Mouse (Mus musculus): ENCODE measurements around the gene Psmc2. TPM values are rescaled to one million over a fixed set of nuclear protein-coding genes. Genes with fewer than 3 reads are reported as not detected.

Psmc2 gene
- total and polyA plus RNA-seq, 3 experiments = 33.7 to 97.5 (median 87.3) TPM

DNA sequence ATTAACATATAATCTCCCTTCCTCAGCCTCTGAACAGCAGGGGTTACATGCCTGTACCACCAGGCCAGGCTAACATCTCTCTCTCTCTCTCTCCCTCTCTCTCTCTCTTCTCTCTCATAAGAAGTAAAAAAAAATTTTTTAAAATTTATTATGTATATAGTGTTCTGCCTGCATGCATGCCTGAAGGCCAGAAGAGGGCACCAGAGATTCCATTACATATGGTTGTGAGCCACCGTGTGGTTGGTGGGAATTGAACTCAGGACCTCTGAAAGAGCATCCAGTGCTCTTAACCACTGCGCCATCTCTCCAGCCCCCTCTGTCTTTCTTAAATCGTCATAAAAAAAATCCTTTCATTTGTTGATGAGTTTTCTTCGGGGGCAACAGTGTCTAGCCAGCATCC is 59.6 kb downstream of the Psmc2 start:
- intact Hi-C loops (cut with DNase I) = no loop called here

DNA sequence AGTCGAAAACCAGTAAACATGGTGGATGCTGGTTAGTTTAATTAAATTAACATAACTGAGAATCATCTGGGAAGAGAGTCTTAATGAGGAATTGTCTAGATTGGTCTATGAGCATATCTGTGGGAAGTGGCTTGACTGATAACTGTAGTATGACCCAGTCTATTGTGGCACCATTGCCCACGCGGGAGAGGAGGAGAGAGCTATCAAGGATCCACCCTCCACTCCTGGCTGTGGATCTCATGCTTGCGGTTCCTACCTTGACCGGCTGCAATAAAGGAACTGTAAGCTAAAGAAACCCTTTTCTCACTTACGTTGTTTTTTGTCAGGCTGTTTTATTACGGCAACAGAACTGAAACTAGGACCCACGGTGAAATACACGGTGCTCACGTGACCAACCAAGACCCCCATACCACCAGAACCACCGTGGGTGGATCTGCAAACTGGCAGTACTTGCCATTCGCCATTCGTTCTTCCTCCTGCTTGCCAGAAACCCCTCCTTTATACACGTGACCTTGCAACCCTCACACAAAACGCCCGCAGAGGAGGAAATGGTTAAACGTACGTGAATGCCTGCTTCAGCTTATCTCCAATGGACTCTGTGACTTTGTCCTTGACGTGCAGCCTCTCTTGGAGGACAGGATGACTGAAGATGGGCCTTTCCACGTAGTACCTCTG is 61.7 kb downstream of the Psmc2 start:
- no peaks in the 10 kb centered on the region for H3K79me2 ChIP-seq (replicated peaks; ENCODE audit: control insufficient read depth, insufficient read depth, low read length)
- TF ChIP-seq POLR2A (IDR thresholded peaks at IDR 0.05; ENCODE audit: insufficient read depth, low read depth, low read length) = no peak
- no peaks in the 10 kb centered on the region for H3K4me1 ChIP-seq (ENCODE audit: control insufficient read depth, insufficient read depth, low read length)
- H3K36me3 ChIP-seq (ENCODE audit: control insufficient read depth, insufficient read depth, low read length) = no peaks in the 10 kb centered on the region
- DNase-seq = no peak
- no peak overlapping the region for H3K9ac ChIP-seq (ENCODE audit: low read depth, low read length)
- no peaks in the 10 kb centered on the region for H3K27me3 ChIP-seq (ENCODE audit: control insufficient read depth, insufficient read depth, low read length)
- H3K4me3 ChIP-seq = no peak overlapping the region
- 68% methylated on average over 20 of the region's 20 CpGs for WGBS
- intact Hi-C loops (cut with DNase I) = no loop called here
- H3K27ac ChIP-seq = no peak overlapping the region

More for the DNA sequence above, 59.6 kb downstream of the Psmc2 start:
- no peak overlapping the region for H3K9ac ChIP-seq (ENCODE audit: low read depth, low read length)
- H3K27ac ChIP-seq = no peak overlapping the region
- no peaks in the 10 kb centered on the region for H3K4me1 ChIP-seq (ENCODE audit: control insufficient read depth, insufficient read depth, low read length)
- H3K79me2 ChIP-seq (replicated peaks; ENCODE audit: control insufficient read depth, insufficient read depth, low read length) = no peaks in the 10 kb centered on the region
- 64% methylated on average over 4 of the region's 4 CpGs for WGBS
- no peak for TF ChIP-seq POLR2A (IDR thresholded peaks at IDR 0.05; ENCODE audit: insufficient read depth, low read depth, low read length)
- peak; percentile 49 for TF ChIP-seq CTCF (IDR thresholded peaks at IDR 0.05)
- H3K27me3 ChIP-seq (ENCODE audit: control insufficient read depth, insufficient read depth, low read length) = no peaks in the 10 kb centered on the region
- DNase-seq = no peak
- H3K4me3 ChIP-seq = no peak overlapping the region
- H3K36me3 ChIP-seq (ENCODE audit: control insufficient read depth, insufficient read depth, low read length) = no peaks in the 10 kb centered on the region

DNA sequence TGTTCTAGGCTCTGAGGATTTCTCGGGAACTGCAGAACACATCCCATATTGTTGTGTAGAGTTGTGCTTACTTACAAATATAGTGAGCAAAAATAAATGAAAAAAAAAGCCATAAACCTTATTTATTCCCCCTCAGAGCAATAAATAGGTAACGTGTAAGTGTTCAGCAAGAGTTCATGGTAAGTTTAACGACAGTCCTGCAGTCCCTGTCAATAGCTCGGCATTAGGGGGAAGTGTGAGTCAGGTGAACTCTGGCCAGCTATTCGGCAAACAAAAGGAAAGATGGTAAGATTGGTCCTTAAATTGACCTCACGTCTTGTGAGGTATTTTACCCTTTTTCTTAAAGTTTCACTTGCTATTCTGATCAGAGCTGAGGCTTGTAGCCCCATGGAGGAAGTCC is 62.4 kb downstream of the Psmc2 start:
- intact Hi-C loops (cut with DNase I) = no loop called here
- TF ChIP-seq POLR2A (IDR thresholded peaks at IDR 0.05; ENCODE audit: insufficient read depth, low read depth, low read length) = no peak
- TF ChIP-seq EP300 (IDR thresholded peaks at IDR 0.05; ENCODE audit: insufficient read depth, low read depth, low read length) = no peak
- TF ChIP-seq CTCF (IDR thresholded peaks at IDR 0.05) = no peak
- Histone ChIP-seq H3K36me3 (ENCODE audit: control insufficient read depth, insufficient read depth, low read length) (no peaks in the 10 kb centered on the region), H3K9ac (ENCODE audit: low read depth, low read length) (no peak overlapping the region), H3K4me3 (no peak overlapping the region), H3K4me1 (ENCODE audit: control insufficient read depth, insufficient read depth, low read length) (no peaks in the 10 kb centered on the region), H3K27ac (no peak overlapping the region), H3K27me3 (ENCODE audit: control insufficient read depth, insufficient read depth, low read length) (no peaks in the 10 kb centered on the region), H3K79me2 (replicated peaks; ENCODE audit: control insufficient read depth, insufficient read depth, low read length) (no peaks in the 10 kb centered on the region)
- no peak for DNase-seq
- WGBS = 69% methylated on average over 6 of the region's 6 CpGs

DNA sequence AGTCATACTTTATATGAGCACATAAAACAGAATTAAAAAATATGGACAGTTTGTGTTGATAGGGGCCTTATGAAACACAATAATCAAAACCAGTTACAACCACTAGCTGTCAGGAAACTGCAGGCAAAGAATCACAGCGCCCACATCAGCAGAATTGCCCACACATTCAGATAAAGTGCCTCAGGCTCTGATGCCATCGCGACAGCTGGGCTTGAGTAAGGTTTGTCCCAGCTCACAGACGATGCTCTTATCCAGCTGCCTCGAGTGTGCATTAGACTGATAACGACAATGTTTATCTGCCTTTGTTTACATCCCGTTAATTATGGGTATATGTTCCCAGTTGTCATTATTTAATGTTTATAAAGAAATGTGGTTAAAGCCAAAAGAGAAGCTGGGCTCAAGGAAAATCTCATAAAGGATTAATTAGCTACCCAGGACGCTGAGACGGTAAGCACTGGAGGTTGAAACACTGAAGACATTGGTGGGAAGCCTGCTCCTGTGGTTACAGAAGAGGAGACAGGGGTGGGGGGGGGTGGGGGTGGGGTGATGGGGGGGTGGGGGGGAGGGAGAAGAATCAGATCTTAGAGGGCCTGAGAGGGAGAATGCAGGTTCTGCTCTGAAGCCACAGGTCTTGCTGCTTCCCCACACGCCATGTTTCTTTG is 66.7 kb downstream of the Psmc2 start:
- intact Hi-C loops (cut with DNase I) = no loop called here
- no peak overlapping the region for H3K4me3 ChIP-seq
- 49% methylated on average over 10 of the region's 10 CpGs for WGBS
- H3K9ac ChIP-seq (ENCODE audit: low read depth, low read length) = no peak overlapping the region
- TF ChIP-seq EP300 (IDR thresholded peaks at IDR 0.05; ENCODE audit: insufficient read depth, low read depth, low read length) (no peak), POLR2A (IDR thresholded peaks at IDR 0.05; ENCODE audit: insufficient read depth, low read depth, low read length) (no peak), CTCF (IDR thresholded peaks at IDR 0.05) (no peak)
- no peaks in the 10 kb centered on the region for H3K4me1 ChIP-seq (ENCODE audit: control insufficient read depth, insufficient read depth, low read length)
- H3K79me2 ChIP-seq (replicated peaks; ENCODE audit: control insufficient read depth, insufficient read depth, low read length) = no peaks in the 10 kb centered on the region
- no peaks in the 10 kb centered on the region for H3K36me3 ChIP-seq (ENCODE audit: control insufficient read depth, insufficient read depth, low read length)
- H3K27me3 ChIP-seq (ENCODE audit: control insufficient read depth, insufficient read depth, low read length) = no peaks in the 10 kb centered on the region
- no peak for DNase-seq
- no peak overlapping the region for H3K27ac ChIP-seq

Other genes with a start within 250 kb of the Psmc2 start
- gene Lrrc17, start 241.7 kb upstream of the Psmc2 start, total RNA-seq (2021) = 1 to 10 TPM; 2.0 to 3.1 TPM
- gene Lrrc17, start 241.7 kb upstream of the Psmc2 start, polyA plus RNA-seq (2012; rRNA removed) = 2.7 and 4.7 TPM in 2 replicates
- gene Fbxl13, start 139.6 kb upstream of the Psmc2 start, total RNA-seq (2021) = not detected
- gene Fbxl13, start 139.6 kb upstream of the Psmc2 start, polyA plus RNA-seq (2012; rRNA removed) = 0.35 and 0.47 TPM in 2 replicates
- gene Armc10, start 139.5 kb upstream of the Psmc2 start, total RNA-seq (2021) = 1 to 10 TPM; 8.0 to 9.4 TPM
- 10.8 and 12.2 TPM in 2 replicates for gene Armc10, start 139.5 kb upstream of the Psmc2 start, polyA plus RNA-seq (2012; rRNA removed)
- gene Napepld, start 83.9 kb upstream of the Psmc2 start, total RNA-seq (2021) = 1 to 10 TPM; 5.4 to 5.9 TPM
- 2.4 and 3.7 TPM in 2 replicates for gene Napepld, start 83.9 kb upstream of the Psmc2 start, polyA plus RNA-seq (2012; rRNA removed)
- 100 to 1,000 TPM; 250 to 288 TPM for gene Pmpcb, start 48.1 kb upstream of the Psmc2 start, total RNA-seq (2021)
- gene Pmpcb, start 48.1 kb upstream of the Psmc2 start, polyA plus RNA-seq (2012; rRNA removed) = 99.0 and 192 TPM in 2 replicates
- 10 to 100 TPM; 20.9 to 21.5 TPM for gene Dnajc2, start within 50 bp of the Psmc2 start, total RNA-seq (2021)
- 4.1 and 4.9 TPM in 2 replicates for gene Dnajc2, start within 50 bp of the Psmc2 start, polyA plus RNA-seq (2012; rRNA removed)
- not detected for gene Slc26a5, start 80.3 kb downstream of the Psmc2 start, total RNA-seq (2021)
- not detected in 2 replicates for gene Slc26a5, start 80.3 kb downstream of the Psmc2 start, polyA plus RNA-seq (2012; rRNA removed)

Data from heart, adult 2 months (tissue).